Mouse (Mus musculus) liver, embryonic 14.5 days (tissue): ENCODE measurements around the gene Mtfr2. TPM values are rescaled to one million over a fixed set of nuclear protein-coding genes. Genes with fewer than 3 reads are reported as not detected.

ENCODE experiments used
- ATAC-seq: fragments of 200-750 bp; cut with Nextera tagmentation; 2 replicates; pipeline ENCODE4 v1.8.0; 2017; ENCODE audit warnings: moderate number of reproducible peaks, mild to moderate bottlenecking, moderate library complexity; ENCODE audit not compliant: insufficient read depth
- DNase-seq, 3 experiments: peaks; one replicate each; pipeline ENCODE4 v3.0.0-alpha.2; 2012 to 2013; ENCODE audit warnings: low read depth in 3 of 3, low spot score in 3 of 3
- H3K27ac ChIP-seq: fragments of 300-500 bp; sonication (generic); 2 replicates; pipeline ENCODE4 v1.5.1; 2014; ENCODE audit warnings: moderate library complexity, mild to moderate bottlenecking, control low read depth, inconsistent platforms
- H3K27me3 ChIP-seq: fragments of 300-500 bp; sonication (generic); 2 replicates; pipeline ENCODE4 v1.6.1; 2014; ENCODE audit warnings: mild to moderate bottlenecking, low read length, moderate library complexity; ENCODE audit not compliant: control insufficient read depth, insufficient read depth
- H3K36me3 ChIP-seq: fragments of 300-500 bp; sonication (generic); replicated peaks from 2 replicates; pipeline ENCODE4 v1.6.1; 2014; ENCODE audit warnings: low read depth; ENCODE audit not compliant: control insufficient read depth, insufficient read depth
- H3K4me1 ChIP-seq, 2 experiments: fragments of 200-500 bp in 1 of 2; fragments of 300-500 bp in 1 of 2; sonication (generic) in 1 of 2; replicated peaks; 2 replicates each; pipeline ENCODE4 v1.6.1; 2012 to 2014; ENCODE audit warnings: antibody characterized with exemption in 1 of 2, inconsistent platforms in 1 of 2, low read length in 1 of 2; ENCODE audit not compliant: control insufficient read depth in 2 of 2, insufficient read depth in 2 of 2
- H3K4me2 ChIP-seq: fragments of 300-500 bp; sonication (generic); 2 replicates; pipeline ENCODE4 v1.6.1; 2014; ENCODE audit warnings: low read depth, mild to moderate bottlenecking, control low read depth, moderate library complexity
- H3K4me3 ChIP-seq, 2 experiments: fragments of 200-500 bp in 1 of 2; fragments of 300-500 bp in 1 of 2; sonication (generic) in 1 of 2; 2 replicates each; pipeline ENCODE4 v1.5.1; 2012 to 2014; ENCODE audit warnings: low read depth in 2 of 2, low read length in 2 of 2, mild to moderate bottlenecking in 2 of 2, control low read depth in 1 of 2, inconsistent platforms in 1 of 2, moderate library complexity in 1 of 2; ENCODE audit not compliant: insufficient read depth in 1 of 2
- H3K9ac ChIP-seq: fragments of 300-500 bp; sonication (generic); replicated peaks from 2 replicates; pipeline ENCODE4 v1.6.1; 2014; ENCODE audit warnings: mild to moderate bottlenecking, control low read depth, moderate library complexity
- H3K9me3 ChIP-seq: fragments of 300-500 bp; sonication (generic); 2 replicates; pipeline ENCODE4 v1.6.1; 2016; ENCODE audit warnings: low read length, mixed read lengths; ENCODE audit not compliant: control insufficient read depth
- CTCF ChIP-seq: IDR thresholded peaks from 2 replicates; pipeline ENCODE4 v1.5.1; 2016; ENCODE audit warnings: antibody characterized with exemption, low read depth, control low read depth
- EP300 ChIP-seq: IDR thresholded peaks from 2 replicates; pipeline ENCODE4 v1.6.1; 2016; ENCODE audit warnings: antibody characterized with exemption, low read depth
- WGBS: fragments of 180-500 bp; shearing (Covaris S2); extraction: QIAGEN DNeasy Blood & Tissue Kit; methylation state at CpG from one replicate; pipeline ENCODE4 v1.1.7; 2014; ENCODE audit not compliant: insufficient replicate concordance; 5-methylcytosine and 5-hydroxymethylcytosine counted together
- polyA plus RNA-seq, 2 experiments: library from polyadenylated mRNA; depleted of rRNA in 1 of 2; stranded (reverse) in 1 of 2; unstranded in 1 of 2; fragments of >200 nt; fragmentation: Nextera tagmentation in 1 of 2; extraction: Ambion mirVana in 1 of 2; gene quantifications; 2 replicates each; pipeline versions ENCODE4 v1.2.1 to v1.2.3; 2012 to 2014

The Mtfr2 gene
- polyA plus RNA-seq, 2 experiments, result 1.8 to 13.3 TPM

DNA sequence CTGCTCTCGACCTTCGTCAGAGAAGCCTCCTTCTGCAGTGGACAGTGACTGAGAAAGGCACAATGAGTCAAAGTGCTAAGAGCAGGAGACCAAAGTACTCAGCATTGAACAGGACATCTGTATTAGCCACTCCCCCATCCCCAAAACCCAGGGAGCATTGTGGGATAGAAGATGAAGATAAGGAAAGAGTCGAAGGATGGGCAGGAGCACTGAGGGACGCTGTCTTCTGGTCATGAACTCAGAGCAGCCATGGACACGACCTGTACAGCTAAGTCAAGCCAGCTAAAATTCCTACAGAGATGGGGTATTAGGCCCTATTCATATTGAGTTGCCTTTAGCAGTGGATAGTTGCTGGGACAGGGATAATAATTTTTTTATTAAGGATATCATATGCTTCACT, 55.4 kb downstream of the Mtfr2 start:
- no peaks in the 10 kb centered on the region for H3K27me3 ChIP-seq

DNA sequence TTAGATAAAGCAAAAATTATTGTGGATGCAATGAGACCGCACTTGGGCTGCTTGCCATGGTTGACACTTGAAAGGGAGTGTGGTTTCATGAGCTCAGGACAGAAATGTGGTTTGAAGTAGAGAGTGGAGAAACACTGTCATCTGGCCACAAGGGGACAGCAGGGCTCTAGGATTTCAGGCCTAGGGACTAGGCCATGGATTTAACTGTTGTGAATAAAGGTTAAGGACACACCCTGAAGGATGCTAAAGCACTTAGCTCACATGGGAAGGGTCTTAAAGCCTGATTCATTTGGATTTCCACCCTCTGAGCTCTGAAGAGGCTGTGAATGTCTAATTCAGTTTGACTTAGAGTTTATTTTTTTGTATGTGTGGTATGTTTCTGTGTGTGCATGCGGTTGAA, 57.9 kb downstream of the Mtfr2 start:
- 69% methylated on average over 2 of the region's 2 CpGs for WGBS
- no peak overlapping the region for H3K27ac ChIP-seq
- no peak overlapping the region for H3K4me2 ChIP-seq
- ATAC-seq (no peak), DNase-seq (no peak)
- no peaks in the 10 kb centered on the region for H3K27me3 ChIP-seq
- no peak for TF ChIP-seq EP300
- TF ChIP-seq CTCF, result peak; percentile 60
- no peak overlapping the region for H3K4me3 ChIP-seq
- H3K36me3 ChIP-seq, result no peaks in the 10 kb centered on the region
- H3K9ac ChIP-seq, result no peak overlapping the region
- no peaks in the 10 kb centered on the region for H3K4me1 ChIP-seq
- no peaks in the 10 kb centered on the region for H3K9me3 ChIP-seq

More for the DNA sequence above, 55.4 kb downstream of the Mtfr2 start:
- H3K4me2 ChIP-seq, result no peak overlapping the region
- WGBS, result 65% methylated on average over 5 of the region's 5 CpGs
- no peak overlapping the region for H3K9ac ChIP-seq
- TF ChIP-seq CTCF (no peak), EP300 (no peak)
- no peaks in the 10 kb centered on the region; a peak in 1 of 4 replicates for H3K4me1 ChIP-seq
- no peaks in the 10 kb centered on the region for H3K9me3 ChIP-seq
- no peak overlapping the region for H3K27ac ChIP-seq
- no peak for ATAC-seq
- no peaks in the 10 kb centered on the region for H3K36me3 ChIP-seq
- no peak overlapping the region for H3K4me3 ChIP-seq
- no peak for DNase-seq

DNA sequence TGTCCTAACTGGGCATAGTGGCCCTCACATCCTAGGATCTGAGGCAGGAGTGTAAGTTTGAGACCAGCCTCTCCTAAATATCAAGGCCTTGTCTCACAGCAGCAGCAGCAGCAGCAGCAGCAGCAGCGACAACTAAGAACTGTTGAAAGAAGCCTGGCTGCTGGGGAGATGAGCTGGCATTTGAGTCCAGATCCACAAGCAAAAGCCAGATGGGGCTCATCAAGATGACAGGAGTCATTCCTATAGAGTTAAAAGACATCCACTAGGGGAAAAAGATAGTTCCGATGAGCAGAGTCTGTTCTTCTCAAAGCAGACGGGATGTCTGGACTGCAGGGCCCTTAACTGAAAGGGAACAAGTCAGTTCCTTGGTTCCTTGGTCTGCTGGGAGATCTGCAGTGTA, 60.8 kb downstream of the Mtfr2 start:
- no peak overlapping the region for H3K4me3 ChIP-seq
- no peak for ATAC-seq
- H3K9me3 ChIP-seq, result no peaks in the 10 kb centered on the region
- H3K4me2 ChIP-seq, result no peak overlapping the region
- WGBS, result 71% methylated on average over 3 of the region's 3 CpGs
- DNase-seq, result no peak
- no peaks in the 10 kb centered on the region for H3K4me1 ChIP-seq
- H3K27ac ChIP-seq, result no peak overlapping the region
- no peak overlapping the region for H3K9ac ChIP-seq
- TF ChIP-seq CTCF (no peak), EP300 (no peak)
- no peaks in the 10 kb centered on the region for H3K27me3 ChIP-seq
- H3K36me3 ChIP-seq, result no peaks in the 10 kb centered on the region

DNA sequence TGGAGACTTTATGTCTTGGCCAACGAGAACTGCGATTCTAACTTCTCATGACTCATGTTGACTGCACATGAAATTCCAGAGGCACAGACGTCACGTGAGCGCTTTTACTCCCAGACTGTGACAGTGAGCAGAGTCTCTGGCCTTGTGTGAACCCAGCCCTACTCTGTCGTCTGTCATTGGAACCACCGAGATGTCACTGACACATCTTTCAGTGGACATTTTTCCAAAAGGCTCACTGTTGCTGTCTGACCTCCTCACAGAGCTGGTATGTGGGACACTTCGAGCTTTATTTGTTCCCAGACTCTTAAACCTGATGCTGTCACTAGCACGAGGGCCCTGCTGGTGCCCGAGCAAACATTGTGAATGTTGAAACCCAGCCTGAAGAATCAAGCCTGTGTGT, 61.6 kb downstream of the Mtfr2 start:
- no peak overlapping the region for H3K4me2 ChIP-seq
- TF ChIP-seq CTCF (no peak), EP300 (no peak)
- DNase-seq, result no peak
- no peak for ATAC-seq
- no peaks in the 10 kb centered on the region for H3K27me3 ChIP-seq
- H3K4me3 ChIP-seq, result no peak overlapping the region
- 71% methylated on average over 10 of the region's 10 CpGs for WGBS
- H3K9ac ChIP-seq, result no peak overlapping the region
- no peaks in the 10 kb centered on the region for H3K4me1 ChIP-seq
- H3K9me3 ChIP-seq, result no peaks in the 10 kb centered on the region
- no peaks in the 10 kb centered on the region for H3K36me3 ChIP-seq
- H3K27ac ChIP-seq, result no peak overlapping the region

Other genes with a start within 250 kb of the Mtfr2 start
- gene Map7, start 199.3 kb upstream of the Mtfr2 start, polyA plus RNA-seq (2012; rRNA removed), result 2.1 and 2.2 TPM in 2 replicates
- 2.3 and 3.1 TPM in 2 replicates for gene Map7, start 199.3 kb upstream of the Mtfr2 start, polyA plus RNA-seq (2014; fragmentation: Nextera tagmentation; extraction: Ambion mirVana)
- 17.5 and 35.3 TPM in 2 replicates for gene Bclaf1, start 35.3 kb upstream of the Mtfr2 start, polyA plus RNA-seq (2012; rRNA removed)
- gene Bclaf1, start 35.3 kb upstream of the Mtfr2 start, polyA plus RNA-seq (2014; fragmentation: Nextera tagmentation; extraction: Ambion mirVana), result 46.1 and 48.0 TPM in 2 replicates